Mouse (Mus musculus) mesoderm, embryonic 11.5 days (tissue): ENCODE measurements around the gene Gm10203.
"Not testable (repeated sequence)": the region's sequence is repeated elsewhere in the genome, so short reads cannot be mapped to it uniquely, and the experiment has no call there.

Experiments
- DNase-seq: peaks from one replicate; pipeline ENCODE4 v3.0.0-alpha.2; 2012; ENCODE audit warnings: low read depth, low spot score

Gene Gm10203

GRCm38 (mm10) chr6:149134391-149135150 is 4.6 kb downstream of the Gm10203 start:
- DNase-seq, result no peak

- DNase-seq, result no peak
Observed at GRCm38 (mm10) chr6:149135631-149136030, 5.7 kb downstream of the Gm10203 start.

GRCm38 (mm10) chr6:149137936-149138335 is 8.0 kb downstream of the Gm10203 start:
- no peak for DNase-seq

DNA sequence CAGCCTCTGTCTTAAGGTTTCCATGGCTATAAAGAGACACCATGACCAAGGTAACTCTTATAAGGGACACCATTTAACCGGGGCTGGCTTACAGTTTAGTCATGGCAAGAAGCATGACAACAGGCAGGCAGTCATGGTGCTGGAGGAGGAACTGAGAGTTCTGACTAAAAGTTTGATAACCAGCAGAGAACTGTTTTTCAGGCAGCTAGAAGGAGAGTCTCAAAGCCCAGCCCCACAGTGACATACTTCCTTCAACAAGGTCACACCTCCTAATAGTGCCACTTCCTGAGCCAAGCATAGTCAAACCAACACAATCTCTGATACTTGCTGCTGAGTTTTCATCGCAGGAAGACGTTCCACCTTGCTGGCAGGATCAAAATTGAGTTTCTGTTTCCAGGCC is 9.0 kb downstream of the Gm10203 start:
- no peak for DNase-seq

GRCm38 (mm10) chr6:149139471-149139870 is 9.5 kb downstream of the Gm10203 start, which contains the start of gene Etfbkmt:
Gene Etfbkmt (plus strand): TSS chr6:149139849.
- no peak for DNase-seq

DNA sequence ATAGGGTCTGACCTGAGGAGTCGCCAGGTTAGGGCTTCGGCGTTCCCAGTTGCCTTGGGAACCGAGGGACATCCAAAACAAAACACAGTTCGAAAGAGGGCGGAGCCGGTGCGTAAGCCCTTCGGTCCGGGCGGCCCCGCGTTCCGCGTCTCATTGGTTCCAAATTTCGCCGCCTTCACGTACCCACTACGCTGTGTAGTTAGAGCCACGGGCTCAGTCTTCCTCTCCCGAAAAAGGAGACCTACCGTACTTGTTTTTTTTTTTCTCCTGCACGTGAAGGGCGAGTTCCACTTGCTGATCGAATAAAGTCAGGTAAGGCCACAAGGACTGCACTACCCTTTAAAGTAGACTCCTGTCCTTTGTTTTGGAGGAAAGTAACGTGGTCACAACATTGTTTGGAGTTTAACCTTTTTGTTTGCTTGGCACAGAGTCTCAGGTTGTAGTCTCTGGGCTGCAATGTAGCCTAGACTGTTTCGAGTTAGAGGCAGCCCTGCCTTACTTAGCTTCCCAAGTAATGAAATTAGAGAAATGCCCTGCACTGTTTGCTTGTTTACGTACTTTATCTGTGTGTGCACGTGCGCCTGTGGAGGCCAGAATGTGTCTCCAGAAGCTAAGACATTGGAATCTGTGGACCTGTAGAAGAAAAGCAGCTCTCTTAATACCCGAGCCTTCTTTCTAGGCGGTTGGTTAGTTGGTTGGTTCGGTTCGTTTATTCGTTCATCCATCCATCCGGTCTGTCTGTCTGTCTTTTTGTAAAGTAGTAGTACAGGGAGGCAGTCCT is 11.6 kb downstream of the Gm10203 start:
- DNase-seq, result peak; percentile 93

DNA sequence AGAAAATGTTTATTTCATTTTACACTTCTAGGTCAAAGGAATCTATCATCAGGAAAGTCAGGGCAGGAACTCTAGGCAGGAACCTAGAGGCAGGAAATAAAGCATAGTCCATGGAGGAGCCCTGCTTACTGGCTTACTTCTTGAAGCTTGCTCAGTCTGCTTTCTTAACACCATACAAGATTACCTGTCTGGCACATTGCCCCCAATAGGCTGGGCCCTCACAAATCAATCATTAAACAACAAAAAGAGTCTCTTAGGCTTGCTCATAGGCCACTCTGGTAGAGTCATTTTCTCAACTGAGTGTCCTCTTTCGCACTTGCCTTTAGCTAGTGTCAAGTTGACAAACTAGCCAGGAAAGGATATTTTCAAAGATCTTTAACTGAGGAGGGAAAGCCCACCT is 15.2 kb downstream of the Gm10203 start:
- no peak for DNase-seq

- peak; percentile 18 for DNase-seq
Observed at GRCm38 (mm10) chr6:149148436-149149229, 18.7 kb downstream of the Gm10203 start.

DNA sequence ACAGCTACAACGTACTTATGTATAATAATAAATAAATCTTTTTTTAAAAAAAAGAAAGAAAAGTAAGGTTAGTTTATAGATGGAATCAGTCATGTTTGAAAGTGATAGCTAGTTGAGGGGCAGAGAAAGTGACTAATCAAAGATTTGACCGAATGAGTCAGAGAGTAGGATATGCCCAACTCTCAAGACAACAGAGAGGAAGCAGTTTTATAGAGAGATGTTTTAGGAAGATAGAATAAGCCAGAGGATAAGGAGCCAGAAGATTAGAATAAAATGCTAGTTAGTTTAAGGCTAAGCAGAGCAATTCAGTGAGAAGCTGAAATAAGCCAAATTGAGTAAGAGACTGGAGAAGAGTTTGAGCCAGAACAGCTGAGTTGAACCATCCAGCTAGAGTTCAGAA is 22.1 kb downstream of the Gm10203 start:
- DNase-seq, result no peak

GRCm38 (mm10) chr6:149153473-149154115 is 23.6 kb downstream of the Gm10203 start:
- DNase-seq, result no peak

DNA sequence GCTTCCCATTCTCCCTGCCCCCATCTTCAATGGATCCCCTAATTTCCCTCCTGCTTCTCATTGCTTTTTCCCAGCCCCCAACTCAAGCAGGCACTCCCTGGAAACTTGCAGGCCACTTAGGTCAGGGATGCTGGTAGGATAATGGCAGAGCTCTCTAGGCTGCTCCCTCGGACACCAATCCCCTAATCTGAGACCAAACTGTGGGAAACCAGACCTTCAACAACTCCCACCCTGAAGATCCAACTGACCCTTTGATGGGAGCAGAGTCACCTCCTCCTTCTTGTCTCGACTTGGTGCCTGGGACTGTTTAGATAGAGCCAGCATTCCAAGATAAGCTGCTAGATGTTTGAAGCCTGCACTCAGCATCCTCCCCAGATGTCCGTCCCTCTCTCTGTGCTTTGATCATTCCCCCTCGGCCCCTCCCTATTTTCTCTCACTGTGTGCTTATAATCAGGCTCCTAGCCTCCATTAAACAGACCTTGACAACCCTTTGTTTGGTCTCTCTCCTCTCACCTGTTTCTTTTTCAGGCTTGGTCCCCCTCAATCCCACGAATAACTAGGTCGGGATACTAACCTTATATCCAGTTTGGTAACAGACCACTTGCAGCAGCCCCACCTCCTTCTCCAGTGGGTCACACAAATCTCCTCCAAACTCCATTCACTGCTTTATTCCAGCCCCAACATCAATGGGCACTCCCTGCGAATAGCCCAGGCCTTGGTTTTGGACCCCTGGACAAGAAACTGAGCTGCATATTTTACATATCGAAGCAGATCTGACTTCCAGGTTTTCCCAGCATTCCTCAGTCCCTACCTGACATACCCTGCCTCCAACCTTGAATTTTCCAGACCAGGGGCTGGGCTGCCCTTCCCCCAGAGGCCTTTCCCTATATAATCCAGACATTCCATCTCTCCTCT is 24.4 kb downstream of the Gm10203 start:
- DNase-seq, result no peak

DNA sequence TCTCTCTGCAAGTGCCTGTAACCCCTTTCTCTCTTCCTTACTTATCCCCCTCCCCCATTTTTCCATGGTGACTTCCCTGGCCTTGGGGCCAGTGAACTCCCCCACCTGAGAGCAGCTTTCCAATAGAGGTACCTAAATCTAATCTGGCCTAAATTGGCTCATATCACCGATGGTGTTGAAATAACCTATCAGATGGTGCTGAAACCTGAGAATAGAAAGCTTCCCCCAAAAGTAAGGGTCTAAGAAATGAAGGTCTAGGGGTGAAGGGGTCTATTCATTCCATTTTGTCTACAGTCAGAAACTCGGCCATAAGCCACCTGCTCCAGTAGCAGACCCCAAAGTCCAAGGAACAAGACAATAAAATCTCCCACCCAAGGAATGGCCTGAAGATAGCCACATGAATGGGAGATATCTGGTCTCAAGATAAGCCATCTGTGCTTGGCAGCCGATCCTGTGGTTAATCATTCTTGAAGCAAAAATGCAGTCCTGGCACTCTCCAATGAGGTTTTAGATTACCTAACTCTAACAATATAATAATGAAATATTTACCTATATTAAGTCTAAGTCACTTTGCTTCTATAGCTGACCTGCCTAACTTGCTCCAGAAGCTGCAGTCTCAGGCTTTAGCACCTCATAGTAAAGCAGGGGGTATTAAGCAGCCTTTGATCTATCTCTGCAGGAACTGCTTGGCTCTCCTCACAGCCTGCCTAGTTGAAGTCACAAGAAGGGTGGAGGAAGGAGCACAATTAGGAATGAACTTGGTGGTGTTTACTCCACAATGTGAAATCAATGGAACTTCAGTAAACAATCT is 25.3 kb downstream of the Gm10203 start:
- no peak for DNase-seq

DNA sequence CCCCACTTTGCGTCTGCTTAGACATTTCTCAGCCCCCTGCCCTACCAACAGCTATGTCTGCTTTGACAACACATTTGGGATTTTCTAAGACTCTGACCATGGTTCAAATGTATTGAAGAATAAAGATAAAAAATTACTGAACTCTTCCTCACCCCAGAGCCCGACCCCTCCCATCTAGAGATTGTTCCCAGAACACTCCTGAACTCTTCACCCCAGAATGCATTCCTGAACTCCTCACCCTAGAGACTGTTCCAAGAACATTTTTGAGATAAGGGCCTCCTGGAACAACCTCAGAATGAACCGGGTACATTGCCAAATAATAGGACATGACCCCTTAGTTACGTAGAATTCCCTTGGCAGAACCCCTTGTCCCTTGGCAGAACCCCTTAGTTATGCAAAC is 37.1 kb downstream of the Gm10203 start:
- DNase-seq, result not testable (repeated sequence)

- DNase-seq, result no peak
Observed at GRCm38 (mm10) chr6:149167672-149168071, 37.7 kb downstream of the Gm10203 start.

- DNase-seq, result no peak
Observed at GRCm38 (mm10) chr6:149168436-149168835, 38.5 kb downstream of the Gm10203 start.

GRCm38 (mm10) chr6:149169965-149170364 is 40.0 kb downstream of the Gm10203 start:
- not testable (repeated sequence) for DNase-seq

DNA sequence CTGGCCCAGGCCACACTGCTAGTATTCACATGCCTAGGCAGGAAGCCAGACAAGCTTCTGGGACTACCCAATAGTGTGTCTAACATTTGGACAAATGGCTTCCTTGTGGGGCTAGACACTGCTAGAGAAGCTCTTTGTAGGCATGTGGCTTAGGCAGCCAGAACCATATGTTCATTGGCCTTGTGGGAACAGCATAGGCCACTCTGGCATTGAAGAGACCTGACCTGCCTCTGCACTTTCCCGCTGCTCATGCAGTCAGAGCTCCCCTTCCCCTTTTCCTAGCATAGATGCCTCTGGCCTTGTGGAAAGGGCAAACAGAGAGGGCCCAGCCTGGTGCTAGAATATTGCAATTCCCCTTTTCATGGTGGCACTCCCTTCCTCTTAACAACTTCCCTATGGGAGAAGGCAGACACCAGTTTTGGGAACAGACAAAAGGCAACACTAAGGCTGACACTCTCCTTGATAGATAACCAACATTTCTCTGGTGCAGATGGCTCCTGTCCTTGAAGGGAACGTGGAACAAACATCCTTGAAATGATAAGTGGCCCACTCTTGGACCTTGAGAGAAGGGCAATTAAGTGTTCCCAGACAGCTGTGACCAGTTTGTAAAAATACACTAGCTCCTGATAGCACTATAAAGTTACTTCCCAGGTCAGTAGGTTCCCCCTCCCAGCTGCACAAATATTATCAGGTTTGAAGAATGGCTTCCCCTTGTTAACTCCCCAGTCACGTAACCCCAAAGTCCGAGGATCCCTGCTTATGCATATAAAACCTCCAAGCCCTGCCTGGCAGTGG is 44.1 kb downstream of the Gm10203 start:
- no peak for DNase-seq

GRCm38 (mm10) chr6:149174932-149175570 is 45.1 kb downstream of the Gm10203 start:
- no peak for DNase-seq
